Mouse (Mus musculus): ENCODE results near the gene 1700011L22Rik. TPM values are rescaled to one million over a fixed set of nuclear protein-coding genes. Genes with fewer than 3 reads are reported as not detected.

Gene 1700011L22Rik
- not detected in 2 replicates for polyA plus RNA-seq (2011; ENCODE audit: insufficient read length, low read depth, missing spikeins)

GRCm38 (mm10) chr8:79248470-79248869 is at the start of gene 1700011L22Rik:
TSS of gene 1700011L22Rik (minus strand) at chr8:79248570.
- H3K4me1 ChIP-seq (ENCODE audit: control insufficient read depth, insufficient read depth, low read length) = no peaks in the 10 kb centered on the region
- TF ChIP-seq CTCF (IDR thresholded peaks at IDR 0.05; ENCODE audit: borderline replicate concordance, insufficient read depth, low read length) (no peak), POLR2A (IDR thresholded peaks at IDR 0.05; ENCODE audit: low read depth, low read length) (no peak)
- H3K4me3 ChIP-seq (ENCODE audit: insufficient read depth, low read length) = no peak within 1 kb of the TSS
- no peak within 1 kb of the TSS for H3K27ac ChIP-seq (ENCODE audit: insufficient read depth, low read length)

GRCm38 (mm10) chr8:79297763-79298162 is 49.4 kb upstream of the 1700011L22Rik start:
- TF ChIP-seq CTCF (IDR thresholded peaks at IDR 0.05; ENCODE audit: borderline replicate concordance, insufficient read depth, low read length) (peak; percentile 93), POLR2A (IDR thresholded peaks at IDR 0.05; ENCODE audit: low read depth, low read length) (no peak)
- Histone ChIP-seq H3K27ac (ENCODE audit: insufficient read depth, low read length) (no peak overlapping the region), H3K4me3 (ENCODE audit: insufficient read depth, low read length) (no peak overlapping the region), H3K4me1 (ENCODE audit: control insufficient read depth, insufficient read depth, low read length) (peaks cover 2% of the 10 kb centered on the region; the same call in 1 of the 2 replicates)

GRCm38 (mm10) chr8:79295276-79296105 is 47.1 kb upstream of the 1700011L22Rik start:
- Histone ChIP-seq H3K4me1 (ENCODE audit: control insufficient read depth, insufficient read depth, low read length) (peaks cover 2% of the 10 kb centered on the region; the same call in 1 of the 2 replicates), H3K27ac (ENCODE audit: insufficient read depth, low read length) (peak overlapping the region; percentile 65), H3K4me3 (ENCODE audit: insufficient read depth, low read length) (peak overlapping the region; percentile 58)
- TF ChIP-seq POLR2A (IDR thresholded peaks at IDR 0.05; ENCODE audit: low read depth, low read length) (peak; percentile 40; the same call in 1 of the 2 replicates), CTCF (IDR thresholded peaks at IDR 0.05; ENCODE audit: borderline replicate concordance, insufficient read depth, low read length) (no peak)

- Histone ChIP-seq H3K4me3 (ENCODE audit: insufficient read depth, low read length) (peak within 1 kb of the TSS; percentile 83), H3K27ac (ENCODE audit: insufficient read depth, low read length) (peak within 1 kb of the TSS; percentile 98), H3K4me1 (ENCODE audit: control insufficient read depth, insufficient read depth, low read length) (peaks cover 2% of the 10 kb centered on the region; the same call in 1 of the 2 replicates)
- TF ChIP-seq CTCF (IDR thresholded peaks at IDR 0.05; ENCODE audit: borderline replicate concordance, insufficient read depth, low read length) (0 out of 2 replicates have a peak, but pooled peaks have one; percentile 11), POLR2A (IDR thresholded peaks at IDR 0.05; ENCODE audit: low read depth, low read length) (peak; percentile 90)
These were observed 46.4 kb upstream of the 1700011L22Rik start, which contains the start of gene Mmaa for GRCm38 (mm10) chr8:79294610-79295275. TSS of gene Mmaa (minus strand) at chr8:79294937.

GRCm38 (mm10) chr8:79293841-79294240 is 45.5 kb upstream of the 1700011L22Rik start:
- H3K4me3 ChIP-seq (ENCODE audit: insufficient read depth, low read length) = 0 out of 2 replicates have a peak overlapping the region, but pooled peaks have one; percentile 4
- peak overlapping the region; percentile 63 for H3K27ac ChIP-seq (ENCODE audit: insufficient read depth, low read length)
- peaks cover 2% of the 10 kb centered on the region; the same call in 1 of the 2 replicates for H3K4me1 ChIP-seq (ENCODE audit: control insufficient read depth, insufficient read depth, low read length)
- TF ChIP-seq CTCF (IDR thresholded peaks at IDR 0.05; ENCODE audit: borderline replicate concordance, insufficient read depth, low read length) = no peak
- TF ChIP-seq POLR2A (IDR thresholded peaks at IDR 0.05; ENCODE audit: low read depth, low read length) = no peak

- H3K4me3 ChIP-seq (ENCODE audit: insufficient read depth, low read length) = no peak overlapping the region
- peaks cover 2% of the 10 kb centered on the region; the same call in 1 of the 2 replicates for H3K4me1 ChIP-seq (ENCODE audit: control insufficient read depth, insufficient read depth, low read length)
- H3K27ac ChIP-seq (ENCODE audit: insufficient read depth, low read length) = no peak overlapping the region
- no peak for TF ChIP-seq CTCF (IDR thresholded peaks at IDR 0.05; ENCODE audit: borderline replicate concordance, insufficient read depth, low read length)
- TF ChIP-seq POLR2A (IDR thresholded peaks at IDR 0.05; ENCODE audit: low read depth, low read length) = no peak; the same call in 1 of the 2 replicates
These were observed 44.4 kb upstream of the 1700011L22Rik start for GRCm38 (mm10) chr8:79292712-79293264.

- no peak for TF ChIP-seq POLR2A (IDR thresholded peaks at IDR 0.05; ENCODE audit: low read depth, low read length)
- no peak for TF ChIP-seq CTCF (IDR thresholded peaks at IDR 0.05; ENCODE audit: borderline replicate concordance, insufficient read depth, low read length)
- Histone ChIP-seq H3K4me1 (ENCODE audit: control insufficient read depth, insufficient read depth, low read length) (peaks cover 6% of the 10 kb centered on the region), H3K4me3 (ENCODE audit: insufficient read depth, low read length) (no peak overlapping the region), H3K27ac (ENCODE audit: insufficient read depth, low read length) (no peak overlapping the region)
These were observed 41.2 kb upstream of the 1700011L22Rik start for GRCm38 (mm10) chr8:79289592-79289991.

GRCm38 (mm10) chr8:79288681-79289080 is 40.3 kb upstream of the 1700011L22Rik start:
- Histone ChIP-seq H3K4me1 (ENCODE audit: control insufficient read depth, insufficient read depth, low read length) (peaks cover 6% of the 10 kb centered on the region), H3K4me3 (ENCODE audit: insufficient read depth, low read length) (no peak overlapping the region), H3K27ac (ENCODE audit: insufficient read depth, low read length) (no peak overlapping the region)
- TF ChIP-seq CTCF (IDR thresholded peaks at IDR 0.05; ENCODE audit: borderline replicate concordance, insufficient read depth, low read length) = no peak
- TF ChIP-seq POLR2A (IDR thresholded peaks at IDR 0.05; ENCODE audit: low read depth, low read length) = no peak

- no peak for TF ChIP-seq POLR2A (IDR thresholded peaks at IDR 0.05; ENCODE audit: low read depth, low read length)
- no peak for TF ChIP-seq CTCF (IDR thresholded peaks at IDR 0.05; ENCODE audit: borderline replicate concordance, insufficient read depth, low read length)
- Histone ChIP-seq H3K27ac (ENCODE audit: insufficient read depth, low read length) (no peak overlapping the region), H3K4me1 (ENCODE audit: control insufficient read depth, insufficient read depth, low read length) (peaks cover 4% of the 10 kb centered on the region), H3K4me3 (ENCODE audit: insufficient read depth, low read length) (no peak overlapping the region)
These were observed 39.9 kb upstream of the 1700011L22Rik start for GRCm38 (mm10) chr8:79288250-79288649.
